Comparison of ENCODE assay signal across 20 mouse cellular contexts in genomic region chr4:129081041-129081440, GRCm38 (mm10). TPM values are rescaled to one million over a fixed set of nuclear protein-coding genes. Genes with fewer than 3 reads are reported as not detected.
DNase-seq lines count a peak whose midpoint lies in the region; ATAC-seq and TF ChIP-seq lines count a peak whose summit lies in the region.
"Had no signal": no experiment of that assay in that cellular context is flagged by ENCODE, and none has a peak within 500 bp of the region (broad histone marks: within the 10 kb centered on the region; RNA-seq: fewer than 3 reads in every experiment).

No protein-coding gene starts in this region.

- H3K4me2 ChIP-seq in hindbrain, embryonic 16.5 days (ENCODE audit: low read length) = no peak overlapping the region
- no peak overlapping the region for H3K4me2 ChIP-seq in hindbrain, embryonic 11.5 days (replicated peaks; ENCODE audit: low read depth, low read length)
- H3K4me2 ChIP-seq: embryonic facial prominence, embryonic 12.5 days; heart, embryonic 15.5 days; hindbrain, embryonic 12.5 days had no signal

- no peak for TF ChIP-seq CTCF in bone marrow, adult 2 months (IDR thresholded peaks at IDR 0.05; ENCODE audit: control insufficient read depth, insufficient read depth, low read length)
- no peak for TF ChIP-seq CTCF in cerebellum, adult 2 months (IDR thresholded peaks at IDR 0.05; ENCODE audit: borderline replicate concordance, insufficient read depth, low read depth, low read length)

- no peak for DNase-seq in hindbrain, embryonic 11.5 days (ENCODE audit: low spot score)
- DNase-seq in cerebellum, adult 2 months = peak; percentile 89 to 95
- no peak for DNase-seq in testis, postnatal 10 days (ENCODE audit: low spot score)
- no peak for DNase-seq in natural killer cell, adult 2 months (ENCODE audit: low spot score in 2 of 2)
- DNase-seq: adrenal gland, postnatal 36 days had no signal

- no peak for ATAC-seq in hindbrain, embryonic 16.5 days
- no peak for ATAC-seq in hindbrain, embryonic 11.5 days (ENCODE audit: low FRiP score)
- no peak for ATAC-seq in megakaryocyte progenitor cell, adult 5-6 weeks (replicated peaks; ENCODE audit: poor library complexity)
- ATAC-seq: intestine, postnatal 0 days had no signal

- H3K27me3 ChIP-seq in hindbrain, embryonic 16.5 days (replicated peaks; ENCODE audit: control insufficient read depth, insufficient read depth, low read length) = no peaks in the 10 kb centered on the region
- H3K27me3 ChIP-seq in hindbrain, embryonic 11.5 days (ENCODE audit: control insufficient read depth, insufficient read depth, low read length) = no peaks in the 10 kb centered on the region
- no peaks in the 10 kb centered on the region for H3K27me3 ChIP-seq in cerebellum, adult 2 months (ENCODE audit: control insufficient read depth, insufficient read depth, low read length)
- H3K27me3 ChIP-seq: embryonic facial prominence, embryonic 12.5 days; heart, embryonic 15.5 days; hindbrain, embryonic 12.5 days had no signal

- no peaks in the 10 kb centered on the region for H3K9me3 ChIP-seq in hindbrain, embryonic 16.5 days (ENCODE audit: control insufficient read depth, low read length)
- no peaks in the 10 kb centered on the region for H3K9me3 ChIP-seq in hindbrain, embryonic 11.5 days (ENCODE audit: control insufficient read depth, low read length)
- H3K9me3 ChIP-seq: embryonic facial prominence, embryonic 12.5 days; heart, embryonic 15.5 days; hindbrain, embryonic 12.5 days had no signal

- H3K4me3 ChIP-seq in hindbrain, embryonic 16.5 days (ENCODE audit: low read length) = no peak overlapping the region
- H3K4me3 ChIP-seq in hindbrain, embryonic 11.5 days (ENCODE audit: low read depth, low read length) = no peak overlapping the region
- H3K4me3 ChIP-seq in bone marrow, adult 2 months (replicated peaks; ENCODE audit: control insufficient read depth, low read depth, low read length) = no peak overlapping the region
- no peak overlapping the region for H3K4me3 ChIP-seq in cerebellum, adult 2 months (replicated peaks; ENCODE audit: insufficient read depth, low read depth, low read length)
- H3K4me3 ChIP-seq in macrophage (ENCODE audit: inconsistent target) = no peak overlapping the region
- H3K4me3 ChIP-seq: embryonic facial prominence, embryonic 12.5 days; forebrain, embryonic 10.5 days; heart, embryonic 15.5 days; hindbrain, embryonic 12.5 days had no signal

- peak overlapping the region; percentile 60; the same call in 1 of the 2 replicates for H3K27ac ChIP-seq in hindbrain, embryonic 16.5 days (ENCODE audit: low read depth, low read length)
- H3K27ac ChIP-seq in hindbrain, embryonic 11.5 days (ENCODE audit: low read depth, low read length) = no peak overlapping the region
- peak overlapping the region; percentile 57 for H3K27ac ChIP-seq in bone marrow, adult 2 months (ENCODE audit: control insufficient read depth, insufficient read depth, low read depth, low read length, poor library complexity)
- H3K27ac ChIP-seq in cerebellum, adult 2 months (ENCODE audit: insufficient read depth, low read length) = peak overlapping the region; percentile 88
- peak overlapping the region; percentile 68 for H3K27ac ChIP-seq in macrophage
- H3K27ac ChIP-seq: embryonic facial prominence, embryonic 12.5 days; forebrain, embryonic 10.5 days; heart, embryonic 15.5 days; hindbrain, embryonic 12.5 days; kidney, postnatal 0 days had no signal

- H3K9ac ChIP-seq in hindbrain, embryonic 16.5 days (ENCODE audit: low read depth, low read length) = 0 out of 2 replicates have a peak overlapping the region, but pooled peaks have one; percentile 10
- H3K9ac ChIP-seq in hindbrain, embryonic 11.5 days (ENCODE audit: low read depth, low read length) = no peak overlapping the region
- H3K9ac ChIP-seq: embryonic facial prominence, embryonic 12.5 days; heart, embryonic 15.5 days; hindbrain, embryonic 12.5 days had no signal

- H3K4me1 ChIP-seq in hindbrain, embryonic 16.5 days (ENCODE audit: control insufficient read depth, insufficient read depth, low read depth, low read length) = peaks cover 5% of the 10 kb centered on the region; the same call in 1 of the 2 replicates
- no peaks in the 10 kb centered on the region for H3K4me1 ChIP-seq in hindbrain, embryonic 11.5 days (replicated peaks; ENCODE audit: control insufficient read depth, insufficient read depth, low read length)
- no peaks in the 10 kb centered on the region; the same call in 1 of the 2 replicates for H3K4me1 ChIP-seq in bone marrow, adult 2 months (ENCODE audit: control insufficient read depth, insufficient read depth, low read length)
- peaks cover 25% of the 10 kb centered on the region for H3K4me1 ChIP-seq in cerebellum, adult 2 months (ENCODE audit: control insufficient read depth, insufficient read depth, low read length)
- H3K4me1 ChIP-seq: embryonic facial prominence, embryonic 12.5 days; forebrain, embryonic 10.5 days; hindbrain, embryonic 12.5 days had no signal

- H3K79me2 ChIP-seq in macrophage (ENCODE audit: inconsistent target) = no peaks in the 10 kb centered on the region; the same call in 1 of the 2 replicates

- peaks cover 42% of the 10 kb centered on the region for H3K36me3 ChIP-seq in hindbrain, embryonic 16.5 days (ENCODE audit: control insufficient read depth, insufficient read depth, low read length)
- 0 out of 2 replicates have a peak, but pooled peaks cover 7% of the 10 kb centered on the region for H3K36me3 ChIP-seq in hindbrain, embryonic 11.5 days (ENCODE audit: control insufficient read depth, insufficient read depth, low read length)
- H3K36me3 ChIP-seq in macrophage (ENCODE audit: inconsistent target) = peaks cover 69% of the 10 kb centered on the region

- no peak for TF ChIP-seq POLR2A in bone marrow, adult 2 months (IDR thresholded peaks at IDR 0.05; ENCODE audit: borderline replicate concordance, control insufficient read depth, low read depth, low read length)
- 0 out of 2 replicates have a peak, but pooled peaks have one; percentile 8 for TF ChIP-seq POLR2A in cerebellum, adult 2 months (IDR thresholded peaks at IDR 0.05; ENCODE audit: borderline replicate concordance, insufficient read depth, low read length)

- WGBS in hindbrain, embryonic 16.5 days = 76% methylated on average over 7 of the region's 7 CpGs
- 81% methylated on average over 7 of the region's 7 CpGs for WGBS in hindbrain, embryonic 11.5 days
- WGBS in bone marrow, adult 2 months = 80% methylated on average over 7 of the region's 7 CpGs
- 12% methylated on average over 7 of the region's 7 CpGs for WGBS in cerebellum, adult 2 months
- WGBS in macrophage (ENCODE audit: missing documents) = 95% methylated on average over 7 of the region's 7 CpGs

RNA-seq across cellular contexts. Expression of gene Rnf19b, which starts 23.0 kb away (rescaled TPM):
- 30.8 and 31.6 TPM in 2 replicates for polyA plus RNA-seq in hindbrain, embryonic 16.5 days (2015; fragmentation: Nextera tagmentation; extraction: Ambion mirVana)
- polyA plus RNA-seq in hindbrain, embryonic 11.5 days (2014; fragmentation: Nextera tagmentation; extraction: Ambion mirVana) = 10.7 and 11.1 TPM in 2 replicates
- 23.9 and 47.7 TPM in 2 replicates for polyA plus RNA-seq in bone marrow, adult 2 months (2011; ENCODE audit: insufficient read depth, insufficient read length, low replicate concordance, missing spikeins)
- polyA plus RNA-seq in cerebellum, adult 2 months (2012; rRNA removed) = 137 and 154 TPM in 2 replicates
- total RNA-seq in macrophage (2018; cell fraction: chromatin; rRNA removed) = 100 to 1,000 TPM in 23 of 26 experiments, 10 to 100 TPM in 3; 43.8 to 854 (median 239) TPM
- 100 to 1,000 TPM in 21 of 26 experiments, 10 to 100 TPM in 5; 61.2 to 599 (median 214) TPM for total RNA-seq in macrophage (2018; cell fraction: cytosol; rRNA removed)
- total RNA-seq in macrophage (2018; cell fraction: nucleus; rRNA removed) = 100 to 1,000 TPM in 23 of 26 experiments, 10 to 100 TPM in 3; 42.1 to 649 (median 369) TPM
- 46.8 to 75.4 TPM (median 72.8 TPM) in 3 replicates for polyA plus RNA-seq in macrophage (2018)
- 24.5 and 29.0 TPM in 2 replicates for total RNA-seq in megakaryocyte progenitor cell, adult 5-6 weeks (2015)
- total RNA-seq in megakaryocyte progenitor cell, adult 5-6 weeks (2017) = 44.3 and 49.5 TPM in 2 replicates

RNA-seq across cellular contexts. Expression of gene Tmem54, which starts 24.3 kb away (rescaled TPM):
- polyA plus RNA-seq in hindbrain, embryonic 16.5 days (2015; fragmentation: Nextera tagmentation; extraction: Ambion mirVana) = 0.16 and 0.20 TPM in 2 replicates
- polyA plus RNA-seq in hindbrain, embryonic 11.5 days (2014; fragmentation: Nextera tagmentation; extraction: Ambion mirVana) = 0.96 and 1.4 TPM in 2 replicates
- 1.8 TPM in 1 of 2 replicates, not detected in the other for polyA plus RNA-seq in bone marrow, adult 2 months (2011; ENCODE audit: insufficient read depth, insufficient read length, low replicate concordance, missing spikeins)
- polyA plus RNA-seq in cerebellum, adult 2 months (2012; rRNA removed) = 0.16 TPM in 2 replicates
- under 1 TPM in 1 of 26 experiments, not detected in 25; 0.62 TPM for total RNA-seq in macrophage (2018; cell fraction: chromatin; rRNA removed)
- not detected for total RNA-seq in macrophage (2018; cell fraction: cytosol; rRNA removed)
- total RNA-seq in macrophage (2018; cell fraction: nucleus; rRNA removed) = 1 to 10 TPM in 3 of 26 experiments, not detected in 23; 1.4 to 5.0 (median 1.6) TPM
- not detected in 3 replicates for polyA plus RNA-seq in macrophage (2018)
- 1.6 TPM in 1 of 2 replicates, not detected in the other for total RNA-seq in megakaryocyte progenitor cell, adult 5-6 weeks (2015)
- total RNA-seq in megakaryocyte progenitor cell, adult 5-6 weeks (2017) = 0.12 TPM in 1 of 2 replicates, not detected in the other
- total RNA-seq: adrenal gland, postnatal 36 days; common myeloid progenitor, adult 5-6 weeks; layer of hippocampus, adult 8-10 months; left cerebral cortex, postnatal 25 days; liver, adult 2 months; megakaryocyte-erythroid progenitor cell, adult 5-6 weeks had no signal

RNA-seq across cellular contexts. Expression of gene Hpca, which starts 40.8 kb away (rescaled TPM):
- 168 and 199 TPM in 2 replicates for polyA plus RNA-seq in hindbrain, embryonic 16.5 days (2015; fragmentation: Nextera tagmentation; extraction: Ambion mirVana)
- polyA plus RNA-seq in hindbrain, embryonic 11.5 days (2014; fragmentation: Nextera tagmentation; extraction: Ambion mirVana) = 2.3 and 2.6 TPM in 2 replicates
- not detected in 2 replicates for polyA plus RNA-seq in bone marrow, adult 2 months (2011; ENCODE audit: insufficient read depth, insufficient read length, low replicate concordance, missing spikeins)
- polyA plus RNA-seq in cerebellum, adult 2 months (2012; rRNA removed) = 148 and 176 TPM in 2 replicates
- not detected for total RNA-seq in macrophage (2018; cell fraction: chromatin; rRNA removed)
- not detected for total RNA-seq in macrophage (2018; cell fraction: cytosol; rRNA removed)
- total RNA-seq in macrophage (2018; cell fraction: nucleus; rRNA removed) = 1 to 10 TPM in 1 of 26 experiments, not detected in 25; 1.4 TPM
- polyA plus RNA-seq in macrophage (2018) = not detected in 3 replicates
- not detected in 2 replicates for total RNA-seq in megakaryocyte progenitor cell, adult 5-6 weeks (2015)
- total RNA-seq in megakaryocyte progenitor cell, adult 5-6 weeks (2017) = not detected in 2 replicates
- total RNA-seq: megakaryocyte-erythroid progenitor cell, adult 5-6 weeks had no signal

RNA-seq across cellular contexts. Expression of gene Fndc5, which starts 55.8 kb away (rescaled TPM):
- 10.7 and 11.6 TPM in 2 replicates for polyA plus RNA-seq in hindbrain, embryonic 16.5 days (2015; fragmentation: Nextera tagmentation; extraction: Ambion mirVana)
- 2.5 and 3.2 TPM in 2 replicates for polyA plus RNA-seq in hindbrain, embryonic 11.5 days (2014; fragmentation: Nextera tagmentation; extraction: Ambion mirVana)
- 2.7 TPM in 1 of 2 replicates, not detected in the other for polyA plus RNA-seq in bone marrow, adult 2 months (2011; ENCODE audit: insufficient read depth, insufficient read length, low replicate concordance, missing spikeins)
- polyA plus RNA-seq in cerebellum, adult 2 months (2012; rRNA removed) = 192 TPM in 2 replicates
- total RNA-seq in macrophage (2018; cell fraction: chromatin; rRNA removed) = under 1 TPM in 1 of 26 experiments, not detected in 25; 0.22 TPM
- total RNA-seq in macrophage (2018; cell fraction: cytosol; rRNA removed) = not detected
- 1 to 10 TPM in 1 of 26 experiments, under 1 TPM in 1, not detected in 24; 0.18 to 1.4 TPM for total RNA-seq in macrophage (2018; cell fraction: nucleus; rRNA removed)
- polyA plus RNA-seq in macrophage (2018) = not detected in 3 replicates
- total RNA-seq in megakaryocyte progenitor cell, adult 5-6 weeks (2015) = not detected in 2 replicates
- total RNA-seq in megakaryocyte progenitor cell, adult 5-6 weeks (2017) = not detected in 2 replicates
- total RNA-seq: common myeloid progenitor, adult 5-6 weeks had no signal

Comparison
In these comparisons a context has a peak if more than half of its experiments do, and no peak if none do; other contexts are left out.
1. RNA of gene Hpca, which starts 40.8 kb away (polyA plus RNA-seq): 168 to 199 TPM in hindbrain, embryonic 16.5 days and 148 to 176 TPM in cerebellum, adult 2 months; 2.3 to 2.6 TPM in hindbrain, embryonic 11.5 days, not detected in bone marrow, adult 2 months and not detected in macrophage; every median in the first group is over 10 times any median in the second.
2. DNase-seq: peak in cerebellum, adult 2 months (2 of 2); none in hindbrain, embryonic 11.5 days (single experiment), testis, postnatal 10 days (single experiment) and natural killer cell, adult 2 months (0 of 2).